Mouse (Mus musculus): ENCODE measurements around the gene Tmem213. TPM values are rescaled to one million over a fixed set of nuclear protein-coding genes. Genes with fewer than 3 reads are reported as not detected.

The Tmem213 gene
- total and polyA plus RNA-seq, 2 experiments from 2014 or later, result not detected

DNA sequence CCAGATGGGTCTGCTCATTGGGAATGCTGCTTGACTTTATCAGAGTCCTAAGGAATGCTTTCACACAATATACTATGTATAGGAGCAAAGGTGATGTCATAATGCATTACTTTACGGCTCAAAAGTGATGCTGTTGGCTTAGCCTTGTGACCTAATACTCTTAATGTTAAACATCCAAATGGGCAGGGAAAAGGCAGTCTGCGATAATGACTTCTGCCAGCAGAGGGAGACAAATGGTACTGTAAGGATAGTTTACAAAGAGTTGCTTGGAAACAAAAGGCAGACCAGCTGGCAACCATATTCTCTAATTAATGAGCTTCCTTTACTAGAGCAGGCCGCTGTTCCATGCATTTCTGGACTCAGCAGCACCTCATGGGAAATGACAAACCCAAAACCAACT is 51.0 kb downstream of the Tmem213 start:
- H3K27ac ChIP-seq, result no peak overlapping the region
- no peak overlapping the region for H3K4me2 ChIP-seq (ENCODE audit: low read depth, low read length)
- H3K27me3 ChIP-seq (ENCODE audit: insufficient read depth, low read length), result no peaks in the 10 kb centered on the region
- peaks cover 3% of the 10 kb centered on the region; the same call in 1 of the 2 replicates for H3K36me3 ChIP-seq (ENCODE audit: insufficient read depth, low read length)
- ATAC-seq, result peak; percentile 75
- no peak overlapping the region for H3K4me3 ChIP-seq (ENCODE audit: low read length)
- DNase-seq (ENCODE audit: low spot score), result peak; percentile 94
- peak; percentile 94 for TF ChIP-seq CTCF (IDR thresholded peaks at IDR 0.05; ENCODE audit: low read depth)
- no peaks in the 10 kb centered on the region for H3K9me3 ChIP-seq (ENCODE audit: low read length)
- peaks cover 2% of the 10 kb centered on the region; the same call in 1 of the 2 replicates for H3K4me1 ChIP-seq (ENCODE audit: insufficient read depth, low read length)
- WGBS, result 15% methylated on average over 3 of the region's 3 CpGs
- no peak overlapping the region for H3K9ac ChIP-seq (replicated peaks; ENCODE audit: low read length)

DNA sequence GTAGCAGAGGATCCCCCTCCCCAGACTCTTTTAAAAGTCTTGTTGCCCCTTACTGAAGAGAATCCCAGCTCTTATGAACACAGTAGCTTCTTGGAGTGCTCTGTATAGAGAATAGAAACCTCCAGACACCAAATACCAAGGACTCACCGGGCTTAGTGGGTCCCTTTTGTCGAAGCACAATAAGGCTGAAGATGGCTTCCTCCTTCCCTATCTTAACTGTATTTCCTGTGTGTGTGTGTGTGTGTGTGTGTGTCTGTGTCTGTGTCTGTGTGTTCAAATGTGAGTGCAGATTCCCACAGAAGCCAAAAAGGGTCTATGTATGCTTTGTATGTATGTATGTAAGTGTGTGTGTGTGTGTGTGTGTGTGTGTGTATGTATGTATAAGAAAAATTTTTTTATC is 51.5 kb downstream of the Tmem213 start:
- H3K9me3 ChIP-seq (ENCODE audit: low read length), result no peaks in the 10 kb centered on the region
- H3K27me3 ChIP-seq (ENCODE audit: insufficient read depth, low read length), result no peaks in the 10 kb centered on the region
- no peak overlapping the region for H3K4me3 ChIP-seq (ENCODE audit: low read length)
- H3K9ac ChIP-seq (replicated peaks; ENCODE audit: low read length), result no peak overlapping the region
- H3K27ac ChIP-seq, result no peak overlapping the region
- DNase-seq (ENCODE audit: low spot score) (no peak), ATAC-seq (no peak; the same call in 1 of the 2 replicates)
- 64% methylated on average over 2 of the region's 2 CpGs for WGBS
- TF ChIP-seq CTCF (IDR thresholded peaks at IDR 0.05; ENCODE audit: low read depth), result no peak
- peaks cover 3% of the 10 kb centered on the region; the same call in 1 of the 2 replicates for H3K36me3 ChIP-seq (ENCODE audit: insufficient read depth, low read length)
- no peak overlapping the region for H3K4me2 ChIP-seq (ENCODE audit: low read depth, low read length)
- H3K4me1 ChIP-seq (ENCODE audit: insufficient read depth, low read length), result peaks cover 2% of the 10 kb centered on the region; the same call in 1 of the 2 replicates

DNA sequence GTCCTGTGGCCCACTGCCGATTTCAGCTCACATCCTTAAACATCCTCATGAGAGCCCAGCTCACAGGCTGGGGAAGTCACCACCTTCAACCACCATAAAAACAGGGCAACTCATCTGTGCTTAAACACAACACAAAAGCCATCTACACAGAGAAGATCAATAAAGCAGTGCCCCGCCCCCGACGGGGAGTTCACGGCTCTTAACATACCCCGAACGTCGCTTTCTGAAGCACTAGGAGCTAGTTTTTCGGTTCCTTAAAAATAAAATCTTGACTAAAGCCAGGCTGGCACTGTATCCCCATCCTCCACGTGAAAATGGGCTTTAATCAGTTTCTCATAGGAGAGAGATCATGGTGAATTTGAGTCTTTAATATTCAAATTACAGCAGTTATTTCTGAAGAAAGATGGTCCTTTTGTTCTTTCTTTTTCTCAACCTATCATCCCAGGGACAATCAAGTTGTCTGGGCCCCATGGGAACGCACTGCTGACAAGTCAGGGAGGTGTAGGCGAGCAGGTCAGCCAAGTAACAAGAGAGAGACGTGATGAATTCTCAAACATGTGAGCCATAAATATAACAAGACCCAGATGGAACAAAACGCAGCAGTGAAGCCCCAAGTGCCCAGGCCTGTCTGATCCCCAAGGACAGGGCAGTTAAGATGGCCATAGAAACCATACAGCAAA is 53.9 kb downstream of the Tmem213 start:
- Histone ChIP-seq H3K4me3 (ENCODE audit: low read length) (no peak overlapping the region), H3K9ac (replicated peaks; ENCODE audit: low read length) (no peak overlapping the region), H3K4me1 (ENCODE audit: insufficient read depth, low read length) (peaks cover 2% of the 10 kb centered on the region; the same call in 1 of the 2 replicates), H3K36me3 (ENCODE audit: insufficient read depth, low read length) (peaks cover 6% of the 10 kb centered on the region; the same call in 1 of the 2 replicates), H3K4me2 (ENCODE audit: low read depth, low read length) (no peak overlapping the region), H3K27ac (no peak overlapping the region), H3K9me3 (ENCODE audit: low read length) (no peaks in the 10 kb centered on the region), H3K27me3 (ENCODE audit: insufficient read depth, low read length) (no peaks in the 10 kb centered on the region)
- TF ChIP-seq CTCF (IDR thresholded peaks at IDR 0.05; ENCODE audit: low read depth), result no peak
- 40% methylated on average over 14 of the region's 14 CpGs for WGBS
- DNase-seq (ENCODE audit: low spot score) (no peak), ATAC-seq (no peak)

DNA sequence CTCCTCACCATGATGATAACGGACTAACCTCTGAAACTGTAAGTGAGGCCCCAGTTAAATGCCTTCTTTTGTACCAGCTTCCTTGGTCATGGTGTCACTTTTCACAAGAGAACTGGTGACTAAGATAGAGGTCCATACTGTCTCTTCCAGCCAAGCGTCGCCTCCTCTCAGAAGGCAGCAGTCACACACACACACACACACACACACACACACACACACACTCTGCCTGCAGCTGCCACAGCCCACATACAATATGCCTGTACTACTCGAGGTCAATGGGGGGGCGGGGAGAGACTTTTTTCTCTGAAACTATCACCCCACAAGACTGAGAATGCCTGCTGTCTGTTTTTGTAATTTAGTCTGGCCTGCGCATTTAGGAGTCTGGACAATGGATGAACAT is 55.6 kb downstream of the Tmem213 start:
- ATAC-seq (no peak), DNase-seq (ENCODE audit: low spot score) (no peak)
- H3K9me3 ChIP-seq (ENCODE audit: low read length), result no peaks in the 10 kb centered on the region
- no peaks in the 10 kb centered on the region; the same call in 1 of the 2 replicates for H3K4me1 ChIP-seq (ENCODE audit: insufficient read depth, low read length)
- H3K36me3 ChIP-seq (ENCODE audit: insufficient read depth, low read length), result peaks cover 17% of the 10 kb centered on the region
- H3K4me3 ChIP-seq (ENCODE audit: low read length), result no peak overlapping the region
- H3K27ac ChIP-seq, result no peak overlapping the region
- WGBS, result 85% methylated on average over 6 of the region's 6 CpGs
- no peak for TF ChIP-seq CTCF (IDR thresholded peaks at IDR 0.05; ENCODE audit: low read depth)
- H3K9ac ChIP-seq (replicated peaks; ENCODE audit: low read length), result no peak overlapping the region
- no peaks in the 10 kb centered on the region for H3K27me3 ChIP-seq (ENCODE audit: insufficient read depth, low read length)
- H3K4me2 ChIP-seq (ENCODE audit: low read depth, low read length), result no peak overlapping the region

DNA sequence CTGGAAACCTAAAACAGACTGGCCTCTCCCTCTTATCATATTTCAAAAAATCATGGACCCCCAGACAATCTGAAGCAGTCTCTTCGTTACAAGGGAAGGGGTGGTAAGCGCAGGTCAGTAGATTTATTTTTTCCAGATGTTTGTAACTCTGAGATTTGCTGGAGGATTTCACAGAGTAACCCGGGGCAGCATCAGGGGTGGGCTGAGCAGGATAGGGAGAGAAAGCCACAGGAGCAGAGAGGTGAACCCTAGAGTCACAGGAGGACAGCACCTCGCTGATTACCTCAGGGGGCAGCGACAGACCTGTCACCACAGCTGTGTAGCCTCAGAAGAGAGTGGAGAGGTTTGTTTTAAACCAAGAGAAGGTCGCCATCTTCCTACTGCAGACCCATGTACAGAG is 56.3 kb downstream of the Tmem213 start:
- Histone ChIP-seq H3K4me2 (ENCODE audit: low read depth, low read length) (no peak overlapping the region), H3K9me3 (ENCODE audit: low read length) (no peaks in the 10 kb centered on the region), H3K9ac (replicated peaks; ENCODE audit: low read length) (no peak overlapping the region), H3K4me1 (ENCODE audit: insufficient read depth, low read length) (no peaks in the 10 kb centered on the region; the same call in 1 of the 2 replicates), H3K27me3 (ENCODE audit: insufficient read depth, low read length) (no peaks in the 10 kb centered on the region), H3K36me3 (ENCODE audit: insufficient read depth, low read length) (peaks cover 19% of the 10 kb centered on the region), H3K27ac (no peak overlapping the region), H3K4me3 (ENCODE audit: low read length) (no peak overlapping the region)
- WGBS, result 79% methylated on average over 6 of the region's 6 CpGs
- DNase-seq (ENCODE audit: low spot score) (no peak), ATAC-seq (no peak)
- no peak for TF ChIP-seq CTCF (IDR thresholded peaks at IDR 0.05; ENCODE audit: low read depth)

Other genes with a start within 250 kb of the Tmem213 start
- 40.3 and 48.4 TPM in 2 replicates for gene Trim24, start 238.4 kb upstream of the Tmem213 start, total RNA-seq (2014; rRNA removed)
- gene Trim24, start 238.4 kb upstream of the Tmem213 start, polyA plus RNA-seq (2015; fragmentation: Nextera tagmentation; extraction: Ambion mirVana), result 12.2 and 13.2 TPM in 2 replicates
- 2.8 TPM in 1 of 2 replicates, not detected in the other for gene Svopl, start 62.3 kb upstream of the Tmem213 start, total RNA-seq (2014; rRNA removed)
- gene Svopl, start 62.3 kb upstream of the Tmem213 start, polyA plus RNA-seq (2015; fragmentation: Nextera tagmentation; extraction: Ambion mirVana), result 1.2 and 1.3 TPM in 2 replicates
- gene Atp6v0a4, start 15.3 kb downstream of the Tmem213 start, total RNA-seq (2014; rRNA removed), result 0.42 TPM in 1 of 2 replicates, not detected in the other
- 0.28 and 0.29 TPM in 2 replicates for gene Atp6v0a4, start 15.3 kb downstream of the Tmem213 start, polyA plus RNA-seq (2015; fragmentation: Nextera tagmentation; extraction: Ambion mirVana)
- gene D630045J12Rik, start 144.8 kb downstream of the Tmem213 start, total RNA-seq (2014; rRNA removed), result 31.9 and 32.0 TPM in 2 replicates
- 6.4 and 7.6 TPM in 2 replicates for gene D630045J12Rik, start 144.8 kb downstream of the Tmem213 start, polyA plus RNA-seq (2015; fragmentation: Nextera tagmentation; extraction: Ambion mirVana)
- 6.1 and 7.9 TPM in 2 replicates for gene Zc3hav1l, start 190.0 kb downstream of the Tmem213 start, total RNA-seq (2014; rRNA removed)
- gene Zc3hav1l, start 190.0 kb downstream of the Tmem213 start, polyA plus RNA-seq (2015; fragmentation: Nextera tagmentation; extraction: Ambion mirVana), result 2.7 and 2.9 TPM in 2 replicates
- 5.0 and 7.0 TPM in 2 replicates for gene Zc3hav1, start 245.3 kb downstream of the Tmem213 start, total RNA-seq (2014; rRNA removed)
- 2.3 and 2.9 TPM in 2 replicates for gene Zc3hav1, start 245.3 kb downstream of the Tmem213 start, polyA plus RNA-seq (2015; fragmentation: Nextera tagmentation; extraction: Ambion mirVana)